Mouse (Mus musculus) hindbrain, embryonic 16.5 days (tissue): ENCODE measurements around the gene 9030612E09Rik. TPM values are rescaled to one million over a fixed set of nuclear protein-coding genes. Genes with fewer than 3 reads are reported as not detected.

Experiments
- ATAC-seq: fragments of 200-750 bp; cut with Nextera tagmentation; 2 replicates; pipeline ENCODE4 v1.8.0; 2017; ENCODE audit warnings: moderate TSS enrichment, moderate library complexity
- H3K27ac ChIP-seq: fragments of 300-500 bp; sonication (generic); 2 replicates; pipeline ENCODE4 v1.5.1; 2014; ENCODE audit warnings: low read depth, mild to moderate bottlenecking, control low read depth, low read length, moderate library complexity
- H3K27me3 ChIP-seq: fragments of 300-500 bp; sonication (generic); replicated peaks from 2 replicates; pipeline ENCODE4 v1.6.1; 2014; ENCODE audit warnings: low read length; ENCODE audit not compliant: control insufficient read depth, insufficient read depth
- H3K36me3 ChIP-seq: fragments of 300-500 bp; sonication (generic); 2 replicates; pipeline ENCODE4 v1.6.1; 2014; ENCODE audit warnings: mild to moderate bottlenecking, low read length, moderate library complexity, mixed read lengths; ENCODE audit not compliant: control insufficient read depth, insufficient read depth
- H3K4me1 ChIP-seq: fragments of 300-500 bp; sonication (generic); 2 replicates; pipeline ENCODE4 v1.6.1; 2014; ENCODE audit warnings: low read depth, low read length; ENCODE audit not compliant: control insufficient read depth, insufficient read depth
- H3K4me2 ChIP-seq: fragments of 300-500 bp; sonication (generic); 2 replicates; pipeline ENCODE4 v1.6.1; 2014; ENCODE audit warnings: mild to moderate bottlenecking, low read length, control low read depth, moderate library complexity
- H3K4me3 ChIP-seq: fragments of 300-500 bp; sonication (generic); 2 replicates; pipeline ENCODE4 v1.5.1; 2014; ENCODE audit warnings: mild to moderate bottlenecking, low read length, control low read depth, moderate library complexity
- H3K9ac ChIP-seq: fragments of 300-500 bp; sonication (generic); 2 replicates; pipeline ENCODE4 v1.6.1; 2014; ENCODE audit warnings: low read depth, mild to moderate bottlenecking, control low read depth, low read length, moderate library complexity
- H3K9me3 ChIP-seq: fragments of 300-500 bp; sonication (generic); 2 replicates; pipeline ENCODE4 v1.6.1; 2014; ENCODE audit warnings: mild to moderate bottlenecking, low read length, moderate library complexity; ENCODE audit not compliant: control insufficient read depth
- WGBS: fragments of 180-500 bp; shearing (Covaris S2); extraction: QIAGEN DNeasy Blood & Tissue Kit; methylation state at CpG from one replicate; pipeline ENCODE4 v1.1.7; 2014; 5-methylcytosine and 5-hydroxymethylcytosine counted together
- polyA plus RNA-seq: library from polyadenylated mRNA; unstranded; fragments of >200 nt; fragmentation: Nextera tagmentation; extraction: Ambion mirVana; gene quantifications from 2 replicates; pipeline ENCODE4 v1.2.1, GENCODE M21; 2015

9030612E09Rik gene
- polyA plus RNA-seq, 1 experiment from 2014 or later: 1.8 TPM

GRCm38 (mm10) chr10:43221659-43222058 lies 47.2 kb downstream of the 9030612E09Rik start:
- peaks cover 7% of the 10 kb centered on the region for H3K4me1 ChIP-seq
- H3K9ac ChIP-seq: peak overlapping the region; percentile 68
- H3K27ac ChIP-seq: peak overlapping the region; percentile 97; the same call in 1 of the 2 replicates
- ATAC-seq: peak; percentile 59
- H3K36me3 ChIP-seq: no peaks in the 10 kb centered on the region
- no peaks in the 10 kb centered on the region for H3K9me3 ChIP-seq
- under 1% methylated on average over 25 of the region's 25 CpGs for WGBS
- peak overlapping the region; percentile 97 for H3K4me2 ChIP-seq
- no peaks in the 10 kb centered on the region for H3K27me3 ChIP-seq
- peak overlapping the region; percentile 64 for H3K4me3 ChIP-seq

- Histone ChIP-seq H3K4me2 (no peak overlapping the region), H3K27me3 (no peaks in the 10 kb centered on the region), H3K9ac (no peak overlapping the region), H3K4me1 (peaks cover 7% of the 10 kb centered on the region), H3K36me3 (no peaks in the 10 kb centered on the region), H3K27ac (no peak overlapping the region), H3K9me3 (no peaks in the 10 kb centered on the region), H3K4me3 (no peak overlapping the region)
- 96% methylated on average over 2 of the region's 2 CpGs for WGBS
- no peak for ATAC-seq
Measured at GRCm38 (mm10) chr10:43223391-43223790, 48.9 kb downstream of the 9030612E09Rik start.

Other genes starting within 250 kb of the 9030612E09Rik start
- gene Sobp, start 174 bp upstream of the 9030612E09Rik start, polyA plus RNA-seq: 9.1 and 10.8 TPM in 2 replicates
- gene Pdss2, start 46.8 kb downstream of the 9030612E09Rik start, polyA plus RNA-seq: 15.5 and 16.2 TPM in 2 replicates